Mouse (Mus musculus) kidney, adult 2 months (tissue): Measurements from ENCODE around the gene Alx3.

Experiments
- CTCF ChIP-seq: fragments of 200-500 bp; conservative IDR thresholded peaks from 2 replicates; pipeline ENCODE4 v1.5.1; 2011; ENCODE audit warnings: low read depth, mild to moderate bottlenecking, control low read depth, low read length, moderate library complexity, mixed read lengths; ENCODE audit not compliant: insufficient read depth, insufficient read length
- POLR2A ChIP-seq: fragments of 200-500 bp; IDR thresholded peaks from one replicate; pipeline ENCODE4 v1.6.1; 2011; ENCODE audit warnings: low read depth, low read length, control low read depth

DNA sequence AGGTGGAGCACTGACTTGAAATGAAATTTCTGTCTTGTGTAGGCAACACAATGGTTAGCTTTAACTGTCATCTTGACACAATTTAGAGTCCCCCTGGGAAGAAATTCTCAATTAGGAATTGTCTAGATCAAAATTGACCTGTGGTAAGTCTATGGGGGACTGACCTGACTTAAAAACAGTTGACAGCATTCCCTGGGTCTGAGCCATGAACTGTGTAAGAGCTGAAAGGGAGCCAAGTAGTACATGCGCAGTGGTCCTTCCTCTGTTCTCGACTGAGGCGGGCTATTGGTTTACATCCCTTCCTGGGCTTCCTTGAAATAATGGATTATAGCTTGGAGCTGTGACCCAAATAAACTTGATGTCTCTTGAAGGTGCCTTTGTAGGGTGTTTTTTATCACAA is 52.1 kb downstream of the Alx3 start:
- TF ChIP-seq CTCF (no peak), POLR2A (no peak)
